Mouse (Mus musculus) forebrain, embryonic 16.5 days (tissue): ENCODE measurements around the gene Chd3. TPM values are rescaled to one million over a fixed set of nuclear protein-coding genes. Genes with fewer than 3 reads are reported as not detected.

ENCODE experiments used
- ATAC-seq: fragments of 200-750 bp; cut with Nextera tagmentation; 2 replicates; pipeline ENCODE4 v1.8.0; 2017; ENCODE audit warnings: mild to moderate bottlenecking, moderate library complexity
- H3K27ac ChIP-seq: fragments of 300-500 bp; sonication (generic); 2 replicates; pipeline ENCODE4 v1.5.1; 2014; ENCODE audit warnings: low read length, control low read depth
- H3K27me3 ChIP-seq: fragments of 300-500 bp; sonication (generic); replicated peaks from 2 replicates; pipeline ENCODE4 v1.6.1; 2014; ENCODE audit warnings: low read length; ENCODE audit not compliant: control insufficient read depth, insufficient read depth
- H3K36me3 ChIP-seq: fragments of 300-500 bp; sonication (generic); 2 replicates; pipeline ENCODE4 v1.6.1; 2014; ENCODE audit not compliant: control insufficient read depth, insufficient read depth
- H3K4me1 ChIP-seq: fragments of 300-500 bp; sonication (generic); replicated peaks from 2 replicates; pipeline ENCODE4 v1.6.1; 2014; ENCODE audit warnings: low read length; ENCODE audit not compliant: control insufficient read depth, insufficient read depth
- H3K4me2 ChIP-seq: fragments of 300-500 bp; sonication (generic); 2 replicates; pipeline ENCODE4 v1.6.1; 2014; ENCODE audit warnings: mild to moderate bottlenecking, low read length, control low read depth
- H3K4me3 ChIP-seq: fragments of 300-500 bp; sonication (generic); replicated peaks from 2 replicates; pipeline ENCODE4 v1.5.1; 2014; ENCODE audit warnings: mild to moderate bottlenecking, low read length, control low read depth
- H3K9ac ChIP-seq: fragments of 300-500 bp; sonication (generic); replicated peaks from 2 replicates; pipeline ENCODE4 v1.6.1; 2014; ENCODE audit warnings: low read depth, low read length, control low read depth
- H3K9me3 ChIP-seq: fragments of 300-500 bp; sonication (generic); 2 replicates; pipeline ENCODE4 v1.6.1; 2016; ENCODE audit warnings: low read length; ENCODE audit not compliant: control insufficient read depth
- WGBS: fragments of 180-500 bp; shearing (Covaris S2); extraction: QIAGEN DNeasy Blood & Tissue Kit; methylation state at CpG from one replicate; pipeline ENCODE4 v1.1.7; 2014; 5-methylcytosine and 5-hydroxymethylcytosine counted together
- polyA plus RNA-seq: library from polyadenylated mRNA; unstranded; fragments of >200 nt; fragmentation: Nextera tagmentation; extraction: Ambion mirVana; gene quantifications from 2 replicates; pipeline ENCODE4 v1.2.1, GENCODE M21; 2015

The Chd3 gene
- polyA plus RNA-seq, 1 experiment from 2014 or later, result 146 TPM

- no peak for ATAC-seq
- Histone ChIP-seq H3K4me3 (no peak overlapping the region), H3K4me1 (no peaks in the 10 kb centered on the region), H3K27ac (no peak overlapping the region), H3K27me3 (no peaks in the 10 kb centered on the region), H3K9ac (no peak overlapping the region), H3K36me3 (peaks cover 8% of the 10 kb centered on the region), H3K9me3 (no peaks in the 10 kb centered on the region), H3K4me2 (no peak overlapping the region)
- WGBS, result 59% methylated on average over 7 of the region's 7 CpGs
Measured at GRCm38 (mm10) chr11:69298231-69298630, 71.0 kb downstream of the Chd3 start.

- no peaks in the 10 kb centered on the region for H3K9me3 ChIP-seq
- H3K4me1 ChIP-seq, result no peaks in the 10 kb centered on the region
- no peaks in the 10 kb centered on the region for H3K27me3 ChIP-seq
- no peak overlapping the region for H3K4me3 ChIP-seq
- no peak overlapping the region for H3K27ac ChIP-seq
- no peak for ATAC-seq
- WGBS, result 81% methylated on average over 2 of the region's 2 CpGs
- no peak overlapping the region for H3K9ac ChIP-seq
- H3K36me3 ChIP-seq, result peaks cover 8% of the 10 kb centered on the region
- H3K4me2 ChIP-seq, result no peak overlapping the region
Measured at GRCm38 (mm10) chr11:69297799-69298198, 71.4 kb downstream of the Chd3 start.

GRCm38 (mm10) chr11:69295286-69295685, 73.9 kb downstream of the Chd3 start:
- ATAC-seq, result no peak
- H3K4me2 ChIP-seq, result no peak overlapping the region
- H3K27ac ChIP-seq, result no peak overlapping the region
- no peak overlapping the region for H3K9ac ChIP-seq
- H3K9me3 ChIP-seq, result no peaks in the 10 kb centered on the region
- H3K36me3 ChIP-seq, result peaks cover 3% of the 10 kb centered on the region
- WGBS, result 95% methylated on average over 3 of the region's 3 CpGs
- H3K27me3 ChIP-seq, result no peaks in the 10 kb centered on the region
- H3K4me1 ChIP-seq, result no peaks in the 10 kb centered on the region
- no peak overlapping the region for H3K4me3 ChIP-seq

Other genes starting within 250 kb of the Chd3 start
- gene Hes7, start 249.0 kb downstream of the Chd3 start, polyA plus RNA-seq, result 0.26 and 0.67 TPM in 2 replicates
- gene 9130213A22Rik, start 246.8 kb downstream of the Chd3 start, polyA plus RNA-seq, result 0.39 and 0.71 TPM in 2 replicates
- 2.8 and 3.5 TPM in 2 replicates for gene Aloxe3, start 243.5 kb downstream of the Chd3 start, polyA plus RNA-seq
- gene Alox12b, start 212.4 kb downstream of the Chd3 start, polyA plus RNA-seq, result 0.12 TPM in 1 of 2 replicates, not detected in the other
- gene Alox8, start 171.6 kb downstream of the Chd3 start, polyA plus RNA-seq, result 0.29 TPM in 1 of 2 replicates, not detected in the other
- 0.56 and 0.68 TPM in 2 replicates for gene Gucy2e, start 132.4 kb downstream of the Chd3 start, polyA plus RNA-seq
- 31.0 and 32.5 TPM in 2 replicates for gene Cntrob, start 45.6 kb downstream of the Chd3 start, polyA plus RNA-seq
- gene Trappc1, start 45.4 kb downstream of the Chd3 start, polyA plus RNA-seq, result 162 and 166 TPM in 2 replicates
- 5.7 and 6.0 TPM in 2 replicates for gene Kcnab3, start 43.1 kb downstream of the Chd3 start, polyA plus RNA-seq
- gene Rnf227, start 28.9 kb downstream of the Chd3 start, polyA plus RNA-seq, result 109 and 144 TPM in 2 replicates
- 79.2 and 86.1 TPM in 2 replicates for gene Naa38, start 26.1 kb upstream of the Chd3 start, polyA plus RNA-seq
- gene Cyb5d1, start 26.2 kb upstream of the Chd3 start, polyA plus RNA-seq, result 42.5 and 44.2 TPM in 2 replicates
- gene Tmem88, start 28.8 kb upstream of the Chd3 start, polyA plus RNA-seq, result 5.9 and 6.2 TPM in 2 replicates
- gene Kdm6b, start 44.3 kb upstream of the Chd3 start, polyA plus RNA-seq, result 48.4 and 52.8 TPM in 2 replicates
- gene Dnah2, start 179.7 kb upstream of the Chd3 start, polyA plus RNA-seq, result 3.5 and 3.7 TPM in 2 replicates
- gene Efnb3, start 190.8 kb upstream of the Chd3 start, polyA plus RNA-seq, result 95.7 and 123 TPM in 2 replicates
- gene Wrap53, start 210.8 kb upstream of the Chd3 start, polyA plus RNA-seq, result 27.3 and 28.6 TPM in 2 replicates
- gene Trp53, start 211.0 kb upstream of the Chd3 start, polyA plus RNA-seq, result 103 and 109 TPM in 2 replicates
- 30.2 and 33.8 TPM in 2 replicates for gene Atp1b2, start 236.5 kb upstream of the Chd3 start, polyA plus RNA-seq
- not detected in 2 replicates for gene Shbg, start 248.5 kb upstream of the Chd3 start, polyA plus RNA-seq